Mouse (Mus musculus): Measurements from ENCODE around the gene Lgals8. TPM values are rescaled to one million over a fixed set of nuclear protein-coding genes. Genes with fewer than 3 reads are reported as not detected.
"Not testable (repeated sequence)": the region's sequence is repeated elsewhere in the genome, so short reads cannot be mapped to it uniquely, and the experiment has no call there.

Lgals8 gene
- polyA plus RNA-seq, 1 experiment from 2014 or later = 20.5 TPM

GRCm38 (mm10) chr13:12485197-12485596, 20.5 kb upstream of the Lgals8 start:
- H3K27ac ChIP-seq = peak overlapping the region; percentile 17; the same call in 1 of the 2 replicates
- no peak overlapping the region for H3K4me3 ChIP-seq
- no peak overlapping the region for H3K4me2 ChIP-seq (replicated peaks)
- no peaks in the 10 kb centered on the region for H3K36me3 ChIP-seq
- H3K4me1 ChIP-seq = no peaks in the 10 kb centered on the region
- H3K27me3 ChIP-seq = no peaks in the 10 kb centered on the region
- H3K9ac ChIP-seq = no peak overlapping the region
- H3K9me3 ChIP-seq = no peaks in the 10 kb centered on the region
- no peak for ATAC-seq (ENCODE audit: insufficient number of reproducible peaks, insufficient read depth, low FRiP score, low TSS enrichment)
- 78% methylated on average over 2 of the region's 2 CpGs for WGBS

- Histone ChIP-seq H3K27me3 (no peaks in the 10 kb centered on the region), H3K4me3 (no peak overlapping the region), H3K9me3 (no peaks in the 10 kb centered on the region), H3K36me3 (0 out of 2 replicates have a peak, but pooled peaks cover 5% of the 10 kb centered on the region), H3K27ac (no peak overlapping the region), H3K4me1 (no peaks in the 10 kb centered on the region), H3K4me2 (replicated peaks) (no peak overlapping the region), H3K9ac (no peak overlapping the region)
- 79% methylated on average over 6 of the region's 6 CpGs for WGBS
- ATAC-seq (ENCODE audit: insufficient number of reproducible peaks, insufficient read depth, low FRiP score, low TSS enrichment) = no peak
Measured at GRCm38 (mm10) chr13:12479802-12480201, 15.1 kb upstream of the Lgals8 start.

- no peak overlapping the region for H3K9ac ChIP-seq
- ATAC-seq (ENCODE audit: insufficient number of reproducible peaks, insufficient read depth, low FRiP score, low TSS enrichment) = no peak
- no peak overlapping the region for H3K4me2 ChIP-seq (replicated peaks)
- H3K27me3 ChIP-seq = no peaks in the 10 kb centered on the region
- H3K36me3 ChIP-seq = 0 out of 2 replicates have a peak, but pooled peaks cover 5% of the 10 kb centered on the region
- 74% methylated on average over 15 of the region's 15 CpGs for WGBS
- no peak overlapping the region for H3K4me3 ChIP-seq
- H3K4me1 ChIP-seq = no peaks in the 10 kb centered on the region
- no peak overlapping the region for H3K27ac ChIP-seq
- no peaks in the 10 kb centered on the region for H3K9me3 ChIP-seq
Measured at GRCm38 (mm10) chr13:12478301-12478700, 13.6 kb upstream of the Lgals8 start.

- H3K27ac ChIP-seq = no peak overlapping the region
- H3K36me3 ChIP-seq = 0 out of 2 replicates have a peak, but pooled peaks cover 5% of the 10 kb centered on the region
- no peaks in the 10 kb centered on the region for H3K9me3 ChIP-seq
- H3K27me3 ChIP-seq = no peaks in the 10 kb centered on the region
- WGBS = 89% methylated on average over 4 of the region's 4 CpGs
- ATAC-seq (ENCODE audit: insufficient number of reproducible peaks, insufficient read depth, low FRiP score, low TSS enrichment) = no peak
- H3K4me3 ChIP-seq = no peak overlapping the region
- no peak overlapping the region for H3K9ac ChIP-seq
- H3K4me1 ChIP-seq = no peaks in the 10 kb centered on the region
- no peak overlapping the region for H3K4me2 ChIP-seq (replicated peaks)
Measured at GRCm38 (mm10) chr13:12476886-12477285, 12.1 kb upstream of the Lgals8 start.

GRCm38 (mm10) chr13:12475239-12475638, 10.5 kb upstream of the Lgals8 start:
- H3K4me1 ChIP-seq = no peaks in the 10 kb centered on the region
- no peaks in the 10 kb centered on the region for H3K9me3 ChIP-seq
- no peaks in the 10 kb centered on the region for H3K27me3 ChIP-seq
- 0 out of 2 replicates have a peak, but pooled peaks cover 5% of the 10 kb centered on the region for H3K36me3 ChIP-seq
- no peak overlapping the region for H3K4me2 ChIP-seq (replicated peaks)
- no peak overlapping the region for H3K9ac ChIP-seq
- ATAC-seq (ENCODE audit: insufficient number of reproducible peaks, insufficient read depth, low FRiP score, low TSS enrichment) = no peak
- H3K4me3 ChIP-seq = no peak overlapping the region
- no peak overlapping the region for H3K27ac ChIP-seq
- WGBS = 90% methylated on average over 6 of the region's 6 CpGs

- Histone ChIP-seq H3K9ac (no peak overlapping the region), H3K4me3 (no peak overlapping the region), H3K4me1 (no peaks in the 10 kb centered on the region), H3K36me3 (0 out of 2 replicates have a peak, but pooled peaks cover 5% of the 10 kb centered on the region), H3K27me3 (no peaks in the 10 kb centered on the region), H3K9me3 (no peaks in the 10 kb centered on the region), H3K4me2 (replicated peaks) (no peak overlapping the region), H3K27ac (no peak overlapping the region)
- WGBS = 38% methylated on average over 8 of the region's 8 CpGs
- peak; percentile 54 for ATAC-seq (ENCODE audit: insufficient number of reproducible peaks, insufficient read depth, low FRiP score, low TSS enrichment)
Measured at GRCm38 (mm10) chr13:12473724-12474378, 9.1 kb upstream of the Lgals8 start.

- ATAC-seq (ENCODE audit: insufficient number of reproducible peaks, insufficient read depth, low FRiP score, low TSS enrichment) = no peak
- 92% methylated on average over 1 of the region's 1 CpGs for WGBS
Measured at GRCm38 (mm10) chr13:12468488-12468887, 3.7 kb upstream of the Lgals8 start.

GRCm38 (mm10) chr13:12464159-12464558, 585 bp downstream of the Lgals8 start:
- not testable (repeated sequence) for H3K4me3 ChIP-seq; H3K9me3 ChIP-seq; ATAC-seq (ENCODE audit: insufficient number of reproducible peaks, insufficient read depth, low FRiP score, low TSS enrichment); H3K9ac ChIP-seq; H3K27ac ChIP-seq; H3K4me1 ChIP-seq; H3K4me2 ChIP-seq (replicated peaks); H3K36me3 ChIP-seq; H3K27me3 ChIP-seq
- WGBS = 82% methylated on average over 6 of the region's 6 CpGs

More at GRCm38 (mm10) chr13:12468488-12468887, 3.7 kb upstream of the Lgals8 start:
- H3K4me2 ChIP-seq (replicated peaks) = no peak overlapping the region
- no peak overlapping the region for H3K27ac ChIP-seq
- H3K9ac ChIP-seq = no peak overlapping the region
- no peaks in the 10 kb centered on the region for H3K36me3 ChIP-seq
- H3K4me3 ChIP-seq = no peak overlapping the region
- no peaks in the 10 kb centered on the region for H3K4me1 ChIP-seq
- no peaks in the 10 kb centered on the region for H3K27me3 ChIP-seq
- H3K9me3 ChIP-seq = no peaks in the 10 kb centered on the region

- H3K36me3 ChIP-seq = no peaks in the 10 kb centered on the region
- ATAC-seq (ENCODE audit: insufficient number of reproducible peaks, insufficient read depth, low FRiP score, low TSS enrichment) = no peak
- H3K9me3 ChIP-seq = no peaks in the 10 kb centered on the region
- no peak overlapping the region for H3K4me2 ChIP-seq (replicated peaks)
- H3K27me3 ChIP-seq = no peaks in the 10 kb centered on the region
- H3K4me1 ChIP-seq = no peaks in the 10 kb centered on the region
- WGBS = 72% methylated on average over 4 of the region's 4 CpGs
- no peak overlapping the region for H3K4me3 ChIP-seq
- H3K27ac ChIP-seq = no peak overlapping the region
- no peak overlapping the region for H3K9ac ChIP-seq
Measured at GRCm38 (mm10) chr13:12462623-12463022, 2.1 kb downstream of the Lgals8 start.

GRCm38 (mm10) chr13:12461730-12462119, 3.0 kb downstream of the Lgals8 start:
- Histone ChIP-seq H3K9me3 (no peaks in the 10 kb centered on the region), H3K27ac (no peak overlapping the region), H3K27me3 (no peaks in the 10 kb centered on the region), H3K4me1 (no peaks in the 10 kb centered on the region), H3K36me3 (no peaks in the 10 kb centered on the region), H3K4me3 (peak overlapping the region; percentile 63), H3K9ac (peak overlapping the region; percentile 66), H3K4me2 (replicated peaks) (peak overlapping the region; percentile 72)
- peak; percentile 47 for ATAC-seq (ENCODE audit: insufficient number of reproducible peaks, insufficient read depth, low FRiP score, low TSS enrichment)
- WGBS = 2% methylated on average over 7 of the region's 7 CpGs

GRCm38 (mm10) chr13:12460881-12461729, 3.6 kb downstream of the Lgals8 start:
- ATAC-seq (ENCODE audit: insufficient number of reproducible peaks, insufficient read depth, low FRiP score, low TSS enrichment) = peak; percentile 96
- WGBS = under 1% methylated on average over 59 of the region's 59 CpGs
- Histone ChIP-seq H3K27me3 (no peaks in the 10 kb centered on the region), H3K9me3 (no peaks in the 10 kb centered on the region), H3K27ac (no peak overlapping the region), H3K36me3 (no peaks in the 10 kb centered on the region), H3K4me2 (replicated peaks) (peak overlapping the region; percentile 72), H3K4me1 (no peaks in the 10 kb centered on the region), H3K4me3 (peak overlapping the region; percentile 63), H3K9ac (peak overlapping the region; percentile 66)

GRCm38 (mm10) chr13:12460443-12460842, 4.3 kb downstream of the Lgals8 start:
- no peaks in the 10 kb centered on the region for H3K36me3 ChIP-seq
- no peak overlapping the region for H3K27ac ChIP-seq
- no peaks in the 10 kb centered on the region for H3K9me3 ChIP-seq
- 7% methylated on average over 8 of the region's 8 CpGs for WGBS
- H3K27me3 ChIP-seq = no peaks in the 10 kb centered on the region
- peak overlapping the region; percentile 63 for H3K4me3 ChIP-seq
- ATAC-seq (ENCODE audit: insufficient number of reproducible peaks, insufficient read depth, low FRiP score, low TSS enrichment) = no peak
- peak overlapping the region; percentile 66; the same call in 1 of the 2 replicates for H3K9ac ChIP-seq
- H3K4me1 ChIP-seq = no peaks in the 10 kb centered on the region
- H3K4me2 ChIP-seq (replicated peaks) = peak overlapping the region; percentile 72

Data from embryonic facial prominence, embryonic 12.5 days (tissue).